Mouse (Mus musculus) liver, postnatal 0 days (tissue): ENCODE results near the gene Cnot10. TPM values are rescaled to one million over a fixed set of nuclear protein-coding genes. Genes with fewer than 3 reads are reported as not detected.
A peak's percentile ranks its signal among the peaks of the same experiment; 100 is the strongest.

Source experiments
- ATAC-seq: fragments of 200-750 bp; cut with Nextera tagmentation; 2 replicates; pipeline ENCODE4 v1.8.0; 2017; ENCODE audit warnings: mild to moderate bottlenecking, moderate library complexity
- DNase-seq: peaks from one replicate; pipeline ENCODE4 v3.0.0-alpha.2; 2016
- H3K27ac ChIP-seq: fragments of 300-500 bp; sonication (generic); 2 replicates; pipeline ENCODE4 v1.5.1; 2014; ENCODE audit warnings: antibody characterized with exemption, moderate library complexity, mild to moderate bottlenecking, low read depth
- H3K27me3 ChIP-seq: fragments of 300-500 bp; sonication (generic); 2 replicates; pipeline ENCODE4 v1.6.1; 2014; ENCODE audit warnings: low read length, control low read depth, mixed read lengths; ENCODE audit not compliant: insufficient read depth
- H3K36me3 ChIP-seq: fragments of 300-500 bp; sonication (generic); replicated peaks from 2 replicates; pipeline ENCODE4 v1.6.1; 2014; ENCODE audit warnings: mild to moderate bottlenecking, control low read depth, low read length, moderate library complexity, mixed read lengths; ENCODE audit not compliant: insufficient read depth
- H3K4me1 ChIP-seq: fragments of 300-500 bp; sonication (generic); 2 replicates; pipeline ENCODE4 v1.6.1; 2014; ENCODE audit warnings: antibody characterized with exemption, mild to moderate bottlenecking, control low read depth; ENCODE audit not compliant: insufficient read depth
- H3K4me2 ChIP-seq: fragments of 300-500 bp; sonication (generic); 2 replicates; pipeline ENCODE4 v1.6.1; 2014; ENCODE audit warnings: low read depth, mild to moderate bottlenecking, low read length, moderate library complexity, mixed read lengths
- H3K4me3 ChIP-seq: fragments of 300-500 bp; sonication (generic); 2 replicates; pipeline ENCODE4 v1.5.1; 2014; ENCODE audit warnings: low read depth, low read length
- H3K9ac ChIP-seq: fragments of 300-500 bp; sonication (generic); replicated peaks from 2 replicates; pipeline ENCODE4 v1.6.1; 2014; ENCODE audit warnings: mild to moderate bottlenecking, moderate library complexity
- H3K9me3 ChIP-seq: fragments of 300-500 bp; sonication (generic); 2 replicates; pipeline ENCODE4 v1.6.1; 2016; ENCODE audit warnings: mild to moderate bottlenecking, control low read depth, low read length, mixed read lengths
- CTCF ChIP-seq: sonication (generic); IDR thresholded peaks from 2 replicates; pipeline ENCODE4 v1.5.1; 2016; ENCODE audit warnings: antibody characterized with exemption, low read depth
- EP300 ChIP-seq: IDR thresholded peaks from 2 replicates; pipeline ENCODE4 v1.6.1; 2016; ENCODE audit warnings: antibody characterized with exemption, low read depth, mild to moderate bottlenecking
- WGBS: fragments of 180-500 bp; shearing (Covaris S2); extraction: QIAGEN DNeasy Blood & Tissue Kit; methylation state at CpG from one replicate; pipeline ENCODE4 v1.1.7; 2014; ENCODE audit not compliant: insufficient replicate concordance; 5-methylcytosine and 5-hydroxymethylcytosine counted together
- polyA plus RNA-seq: library from polyadenylated mRNA; unstranded; fragments of >200 nt; fragmentation: Nextera tagmentation; extraction: Ambion mirVana; gene quantifications from 2 replicates; pipeline ENCODE4 v1.2.1, GENCODE M21; 2015

The Cnot10 gene
- polyA plus RNA-seq, 1 experiment from 2014 or later, result 15.8 TPM

DNA sequence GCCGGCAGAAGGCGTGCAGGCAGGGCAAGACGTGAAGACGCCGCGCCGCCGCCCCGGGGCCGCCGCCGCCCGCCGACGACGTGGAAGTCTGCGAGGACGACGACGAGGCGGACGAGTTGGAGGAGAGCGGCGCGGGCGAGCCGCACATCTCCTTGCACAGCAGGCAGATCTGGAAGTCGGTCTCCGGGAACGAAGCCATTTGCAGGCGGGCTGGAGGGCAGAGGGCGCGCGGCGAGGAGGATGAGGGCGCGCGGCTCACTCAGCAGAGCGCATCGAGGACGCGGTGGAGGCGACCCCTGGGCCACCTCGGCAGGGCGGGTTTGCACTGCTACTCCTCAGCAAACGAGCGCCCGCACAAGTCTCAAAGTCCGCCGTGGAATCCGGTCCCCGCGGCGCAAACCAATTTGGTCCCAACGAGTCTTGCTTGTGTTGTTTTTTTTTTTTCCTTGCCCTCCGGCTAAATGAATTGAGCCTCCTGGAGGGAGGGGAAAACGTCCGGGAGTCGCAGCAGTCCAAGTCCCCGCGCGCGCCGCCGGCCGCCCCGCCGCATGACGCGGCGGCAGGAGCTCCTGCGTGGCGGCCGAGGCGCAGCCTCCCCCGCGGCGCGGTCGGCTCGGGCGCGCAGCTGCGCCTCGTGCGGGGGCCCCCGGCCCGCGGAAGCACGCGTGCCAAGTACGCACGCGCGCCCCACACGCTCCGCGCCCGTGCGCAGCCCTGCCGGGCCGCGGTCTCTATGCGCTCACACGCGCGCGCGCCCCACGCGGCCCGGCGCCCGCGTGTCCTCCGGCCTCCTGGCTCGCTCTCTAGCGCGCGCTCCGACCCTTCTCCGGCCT lies 76.8 kb downstream of the Cnot10 start:
- TF ChIP-seq CTCF (no peak), EP300 (no peak)
- H3K4me3 ChIP-seq, result peak overlapping the region; percentile 50
- peak overlapping the region; percentile 81 for H3K4me2 ChIP-seq
- DNase-seq, result peak; percentile 34
- H3K27me3 ChIP-seq, result peaks cover 53% of the 10 kb centered on the region
- WGBS, result 1% methylated on average over 107 of the region's 122 CpGs
- no peaks in the 10 kb centered on the region for H3K9me3 ChIP-seq
- H3K9ac ChIP-seq, result no peak overlapping the region; the same call in 1 of the 2 replicates
- no peaks in the 10 kb centered on the region for H3K4me1 ChIP-seq
- H3K27ac ChIP-seq, result no peak overlapping the region
- no peaks in the 10 kb centered on the region for H3K36me3 ChIP-seq
- ATAC-seq, result peak; percentile 26; the same call in 1 of the 2 replicates

DNA sequence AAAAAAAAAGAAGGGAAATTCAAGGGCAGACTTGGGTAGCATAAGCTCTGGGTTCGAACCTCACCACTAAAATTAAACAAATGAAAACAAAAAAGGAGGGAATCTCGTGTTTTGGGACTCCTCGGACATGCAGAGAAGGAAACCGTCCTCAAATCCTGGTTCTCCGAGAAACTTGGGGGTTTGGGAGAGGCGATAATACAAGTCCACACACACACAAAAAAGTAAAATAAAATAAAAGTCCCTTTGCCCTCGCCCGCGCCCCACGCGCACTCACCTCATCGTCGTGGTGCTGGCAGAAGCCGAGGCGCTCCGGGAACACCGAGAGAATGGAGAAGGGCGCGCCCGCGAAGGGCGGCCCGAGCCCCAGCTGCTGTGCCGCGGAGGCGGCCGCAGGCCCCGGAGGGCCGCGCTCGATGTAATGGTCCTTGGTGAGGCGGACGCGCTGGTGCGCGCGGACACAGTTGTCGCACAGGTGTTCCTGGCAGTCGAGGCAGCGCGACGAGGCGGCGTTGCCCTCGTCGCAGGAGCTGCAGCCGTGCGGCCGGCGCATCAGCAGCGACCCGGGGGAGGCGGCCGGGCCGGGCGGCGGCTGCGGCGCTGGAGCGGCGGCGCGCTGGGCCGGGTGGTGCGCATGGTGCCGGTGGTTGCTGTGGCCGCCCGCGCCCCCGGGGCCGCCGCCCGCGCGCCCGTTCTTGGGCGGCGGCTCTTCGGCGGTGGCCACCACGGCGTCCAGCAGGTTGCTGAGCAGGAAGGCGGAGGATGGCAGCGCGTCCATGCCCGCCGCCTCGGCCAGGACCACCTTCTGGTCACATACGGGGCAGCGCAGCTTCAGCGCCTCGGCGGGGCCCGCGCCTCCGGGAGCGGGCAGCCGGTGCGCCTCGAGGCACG lies 77.7 kb downstream of the Cnot10 start:
- under 1% methylated on average over 73 of the region's 101 CpGs for WGBS

DNA sequence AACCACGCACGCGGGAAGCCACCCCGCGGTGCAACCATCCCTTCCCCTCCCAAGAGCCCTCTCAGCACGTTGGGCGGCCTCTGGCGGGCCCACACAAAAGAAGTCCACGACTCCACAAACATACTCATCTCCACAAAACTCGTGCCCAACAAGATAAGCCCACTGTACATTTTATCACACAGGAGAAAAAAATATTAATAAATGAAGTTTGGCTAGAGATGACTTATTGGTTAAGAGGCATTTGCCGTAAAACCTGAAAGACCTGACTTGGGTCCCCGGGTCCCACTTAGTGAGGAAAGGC lies 78.4 kb downstream of the Cnot10 start:
- DNase-seq (no peak), ATAC-seq (no peak)
- Histone ChIP-seq H3K4me1 (0 out of 2 replicates have a peak, but pooled peaks cover 2% of the 10 kb centered on the region), H3K4me2 (peak overlapping the region; percentile 81), H3K9me3 (no peaks in the 10 kb centered on the region), H3K4me3 (peak overlapping the region; percentile 50; the same call in 1 of the 2 replicates), H3K36me3 (no peaks in the 10 kb centered on the region), H3K27me3 (peaks cover 53% of the 10 kb centered on the region), H3K9ac (no peak overlapping the region), H3K27ac (no peak overlapping the region)
- TF ChIP-seq CTCF (no peak), EP300 (no peak)
- WGBS, result 2% methylated on average over 12 of the region's 12 CpGs

More for the DNA sequence above, 77.7 kb downstream of the Cnot10 start:
- DNase-seq (peak; percentile 39), ATAC-seq (0 out of 2 replicates have a peak, but pooled peaks have one; percentile 37)
- H3K4me2 ChIP-seq, result peak overlapping the region; percentile 81
- H3K4me3 ChIP-seq, result peak overlapping the region; percentile 50
- no peak overlapping the region for H3K9ac ChIP-seq
- H3K36me3 ChIP-seq, result no peaks in the 10 kb centered on the region
- no peaks in the 10 kb centered on the region for H3K4me1 ChIP-seq
- no peaks in the 10 kb centered on the region for H3K9me3 ChIP-seq
- no peak overlapping the region for H3K27ac ChIP-seq
- TF ChIP-seq EP300, result no peak
- TF ChIP-seq CTCF, result no peak
- H3K27me3 ChIP-seq, result peaks cover 53% of the 10 kb centered on the region

DNA sequence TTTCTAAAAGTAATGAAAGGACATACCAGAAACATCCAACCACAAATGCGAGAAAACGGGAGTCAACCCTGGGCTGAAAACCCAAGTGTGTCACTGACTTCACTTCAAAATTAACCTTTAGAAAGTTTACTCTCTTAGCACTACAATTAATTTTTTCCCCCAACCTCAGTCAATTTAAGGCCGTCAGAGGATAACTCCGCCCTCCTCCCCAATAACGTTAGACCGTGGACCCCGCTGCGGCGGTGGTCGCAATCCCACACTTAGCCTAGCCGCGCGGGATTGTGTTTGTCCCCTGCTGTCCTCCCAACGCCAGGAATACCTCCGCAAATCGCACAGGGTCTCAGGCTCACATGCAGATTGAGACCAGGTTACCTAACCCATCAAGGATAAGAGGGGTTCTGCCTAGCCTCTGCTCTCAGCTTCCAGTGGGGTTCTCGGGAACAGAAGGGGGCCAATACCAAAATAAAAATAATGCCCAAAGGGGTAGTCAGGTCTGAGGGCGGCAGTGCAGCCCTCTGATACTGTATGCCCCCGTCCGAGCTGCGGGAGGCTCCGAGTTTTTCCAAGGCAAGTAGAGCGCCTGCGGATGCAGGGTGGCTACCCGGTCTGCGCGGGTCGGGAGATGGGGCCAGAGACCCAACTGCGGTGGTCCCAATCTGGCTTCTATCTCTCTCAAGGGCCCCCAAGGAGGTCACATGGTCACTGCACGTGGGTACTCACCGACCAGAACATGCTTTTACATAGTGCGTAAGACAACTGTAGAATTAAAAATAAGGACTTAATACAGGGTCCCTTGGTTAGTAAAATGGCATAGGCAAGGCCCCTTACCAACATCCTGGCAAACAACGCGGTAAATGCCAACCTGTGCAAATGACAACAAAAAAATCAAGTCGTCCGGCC lies 79.0 kb downstream of the Cnot10 start:
- 0 out of 2 replicates have a peak, but pooled peaks cover 2% of the 10 kb centered on the region for H3K4me1 ChIP-seq
- H3K27me3 ChIP-seq, result peaks cover 53% of the 10 kb centered on the region
- H3K4me2 ChIP-seq, result peak overlapping the region; percentile 81
- 2% methylated on average over 36 of the region's 36 CpGs for WGBS
- H3K36me3 ChIP-seq, result no peaks in the 10 kb centered on the region
- DNase-seq (no peak), ATAC-seq (no peak)
- H3K9me3 ChIP-seq, result no peaks in the 10 kb centered on the region
- no peak for TF ChIP-seq CTCF
- TF ChIP-seq EP300, result no peak
- no peak overlapping the region for H3K27ac ChIP-seq
- no peak overlapping the region for H3K9ac ChIP-seq
- peak overlapping the region; percentile 50; the same call in 1 of the 2 replicates for H3K4me3 ChIP-seq

GRCm38 (mm10) chr9:114560141-114560540 lies 79.8 kb downstream of the Cnot10 start:
- DNase-seq (no peak), ATAC-seq (no peak)
- H3K4me3 ChIP-seq, result no peak overlapping the region
- H3K9ac ChIP-seq, result no peak overlapping the region
- H3K36me3 ChIP-seq, result no peaks in the 10 kb centered on the region
- peaks cover 53% of the 10 kb centered on the region for H3K27me3 ChIP-seq
- WGBS, result 26% methylated on average over 7 of the region's 7 CpGs
- H3K4me1 ChIP-seq, result 0 out of 2 replicates have a peak, but pooled peaks cover 2% of the 10 kb centered on the region
- H3K27ac ChIP-seq, result no peak overlapping the region
- TF ChIP-seq EP300 (no peak), CTCF (no peak)
- H3K4me2 ChIP-seq, result no peak overlapping the region
- no peaks in the 10 kb centered on the region for H3K9me3 ChIP-seq
